Mouse (Mus musculus) lung, postnatal 10 days (tissue): ENCODE measurements at regions not wholly inside any gene's neighbourhood (a gene's known extent, or its start where the extent isn't known, plus 50 kb on each side); places are given as distances from the start of the nearest gene placed in this dataset.
"Not testable (repeated sequence)": the region's sequence is repeated elsewhere in the genome, so short reads cannot be mapped to it uniquely, and the experiment has no call there.

Experiments
- DNase-seq: peaks from one replicate; pipeline ENCODE4 v3.0.0; 2021

GRCm38 (mm10) chr12:56058876-56059275 is 222.8 kb downstream of the Brms1l start:
- no peak for DNase-seq

- DNase-seq = peak; percentile 79
These were observed 222.3 kb downstream of the Brms1l start for GRCm38 (mm10) chr12:56058463-56058862.

- no peak for DNase-seq
These were observed 219.3 kb downstream of the Brms1l start for GRCm38 (mm10) chr12:56055382-56055781.

GRCm38 (mm10) chr12:56046050-56046449 is 209.9 kb downstream of the Brms1l start:
- DNase-seq = no peak

GRCm38 (mm10) chr12:56020954-56021514 is 184.9 kb downstream of the Brms1l start:
- DNase-seq = no peak

GRCm38 (mm10) chr12:56020547-56020946 is 184.4 kb downstream of the Brms1l start:
- DNase-seq = no peak

GRCm38 (mm10) chr12:56009976-56010375 is 173.9 kb downstream of the Brms1l start:
- no peak for DNase-seq

GRCm38 (mm10) chr12:56005846-56006245 is 169.7 kb downstream of the Brms1l start:
- no peak for DNase-seq

- DNase-seq = no peak
These were observed 169.2 kb downstream of the Brms1l start for GRCm38 (mm10) chr12:56005321-56005720.

GRCm38 (mm10) chr12:56004479-56004878 is 168.4 kb downstream of the Brms1l start:
- no peak for DNase-seq

- no peak for DNase-seq
These were observed 167.4 kb downstream of the Brms1l start for GRCm38 (mm10) chr12:56003561-56003960.

- DNase-seq = no peak
These were observed 160.7 kb downstream of the Brms1l start for GRCm38 (mm10) chr12:55996585-55997377.

- no peak for DNase-seq
These were observed 147.6 kb downstream of the Brms1l start for GRCm38 (mm10) chr12:55983565-55984351.

- no peak for DNase-seq
These were observed 147.0 kb downstream of the Brms1l start for GRCm38 (mm10) chr12:55983128-55983527.

GRCm38 (mm10) chr12:55974262-55974661 is 138.1 kb downstream of the Brms1l start:
- DNase-seq = no peak

- DNase-seq = not testable (repeated sequence)
These were observed 123.2 kb downstream of the Brms1l start for GRCm38 (mm10) chr12:55959319-55959718.

GRCm38 (mm10) chr12:55940566-55940965 is 104.4 kb downstream of the Brms1l start:
- no peak for DNase-seq

GRCm38 (mm10) chr12:55939281-55940142 is 103.4 kb downstream of the Brms1l start:
- DNase-seq = no peak

- DNase-seq = no peak
These were observed 98.0 kb downstream of the Brms1l start for GRCm38 (mm10) chr12:55934172-55934571.

GRCm38 (mm10) chr12:55933417-55933816 is 97.3 kb downstream of the Brms1l start:
- DNase-seq = no peak

GRCm38 (mm10) chr12:55930468-55930867 is 94.3 kb downstream of the Brms1l start:
- DNase-seq = peak; percentile 15

GRCm38 (mm10) chr12:55926974-55927321 is 90.8 kb downstream of the Brms1l start:
- no peak for DNase-seq
